Mouse (Mus musculus): ENCODE measurements around the gene Fsd1.

- no peak for TF ChIP-seq CHD2 (IDR thresholded peaks at IDR 0.05; ENCODE audit: low read length)
- TF ChIP-seq BHLHE40 (IDR thresholded peaks at IDR 0.05; ENCODE audit: low read depth, low read length): no peak
- TF ChIP-seq NRF1 (IDR thresholded peaks at IDR 0.05; ENCODE audit: low read depth, low read length): no peak
- TF ChIP-seq POLR2A (IDR thresholded peaks at IDR 0.05; ENCODE audit: low read depth, low read length): no peak
- TF ChIP-seq ELF1 (IDR thresholded peaks at IDR 0.05; ENCODE audit: low read depth, low read length): no peak
- no peak for TF ChIP-seq CTCF (conservative IDR thresholded peaks at IDR 0.05 in 1 of 2, IDR thresholded peaks at IDR 0.05 in 1 of 2; ENCODE audit: low read depth in 2 of 2, low read length in 2 of 2)
- no peak for TF ChIP-seq RCOR1 (conservative IDR thresholded peaks at IDR 0.05; ENCODE audit: low read depth, low read length)
- TF ChIP-seq SIN3A (IDR thresholded peaks at IDR 0.05; ENCODE audit: low read length): no peak
- TF ChIP-seq EP300 (IDR thresholded peaks at IDR 0.05; ENCODE audit: low read length): no peak
- TF ChIP-seq MAFK (IDR thresholded peaks at IDR 0.05; ENCODE audit: insufficient replicate concordance, low read length): no peak
- no peak for TF ChIP-seq ZNF384 (IDR thresholded peaks at IDR 0.05; ENCODE audit: low read depth, low read length)
- no peak for TF ChIP-seq ZMIZ1 (IDR thresholded peaks at IDR 0.05; ENCODE audit: low read depth, low read length)
Measured at GRCm38 (mm10) chr17:56015293-56015692, 29.0 kb downstream of the Fsd1 start.

Data from CH12.LX (cell line).